Mouse (Mus musculus) heart, adult 11 months (tissue): ENCODE results near the gene Ikzf3.

Experiments
- DNase-seq: peaks from one replicate; pipeline ENCODE4 v3.0.0; 2022

Gene Ikzf3

GRCm38 (mm10) chr11:98563921-98564414 lies 18.1 kb upstream of the Ikzf3 start:
- peak; percentile 59 for DNase-seq

GRCm38 (mm10) chr11:98563025-98563424 lies 17.2 kb upstream of the Ikzf3 start:
- no peak for DNase-seq

GRCm38 (mm10) chr11:98560942-98561341 lies 15.1 kb upstream of the Ikzf3 start:
- peak; percentile 52 for DNase-seq

DNA sequence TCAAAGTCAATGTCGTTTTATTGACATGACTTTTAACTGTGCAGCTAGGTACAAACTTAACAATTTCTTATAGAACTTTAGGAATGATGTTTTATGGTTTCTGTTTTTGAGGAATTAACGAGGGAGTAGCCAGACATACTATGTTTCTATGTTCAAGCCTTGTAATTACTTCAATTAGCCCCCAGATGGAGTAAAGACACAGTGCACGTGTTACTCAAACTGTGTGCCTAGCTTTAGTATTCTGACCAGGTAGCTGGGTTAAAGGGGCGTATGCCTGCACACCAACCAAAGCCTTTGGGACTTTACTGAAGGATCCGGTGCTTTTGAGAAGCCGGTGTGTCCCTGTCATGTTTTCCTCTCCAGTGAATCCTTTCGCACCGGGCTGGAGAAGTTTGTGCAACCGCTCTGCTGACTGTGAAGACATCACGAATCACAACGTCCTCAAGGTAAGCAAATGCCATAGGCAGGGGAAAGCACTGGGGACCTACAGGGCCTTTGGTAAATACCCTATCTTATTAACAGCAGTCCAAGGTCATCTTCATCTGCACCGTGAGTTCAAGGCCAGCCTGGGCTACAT lies 9.4 kb upstream of the Ikzf3 start:
- peak; percentile 80 for DNase-seq

GRCm38 (mm10) chr11:98553966-98554365 lies 8.1 kb upstream of the Ikzf3 start:
- DNase-seq: peak; percentile 42

GRCm38 (mm10) chr11:98550975-98551828 lies 5.4 kb upstream of the Ikzf3 start, which contains the start of gene Zpbp2:
Zpbp2 (plus strand) TSS chr11:98551097.
- peak; percentile 99 for DNase-seq

GRCm38 (mm10) chr11:98550311-98550974 lies 4.6 kb upstream of the Ikzf3 start:
- peak; percentile 80 for DNase-seq

- DNase-seq: peak; percentile 81
These were observed 3.5 kb upstream of the Ikzf3 start for GRCm38 (mm10) chr11:98549363-98549762.

DNA sequence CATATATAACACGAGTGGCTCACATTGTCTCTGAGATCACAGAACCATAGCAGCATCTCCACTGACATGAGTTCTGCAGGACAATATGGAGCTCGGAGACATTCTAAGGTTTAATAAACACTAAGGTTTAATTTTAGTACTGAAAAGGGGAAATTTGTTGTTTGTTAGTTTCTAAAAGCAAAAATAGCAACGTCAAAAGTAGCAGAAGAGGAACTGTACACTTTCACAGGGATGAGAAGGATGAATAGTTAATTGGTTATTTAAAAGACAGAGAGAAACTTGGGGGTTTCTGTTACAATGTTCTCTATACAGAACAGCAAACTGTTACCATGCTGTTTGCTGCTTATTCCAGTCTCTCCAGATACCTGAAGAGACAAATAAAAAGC lies 1.5 kb upstream of the Ikzf3 start:
- no peak for DNase-seq

DNA sequence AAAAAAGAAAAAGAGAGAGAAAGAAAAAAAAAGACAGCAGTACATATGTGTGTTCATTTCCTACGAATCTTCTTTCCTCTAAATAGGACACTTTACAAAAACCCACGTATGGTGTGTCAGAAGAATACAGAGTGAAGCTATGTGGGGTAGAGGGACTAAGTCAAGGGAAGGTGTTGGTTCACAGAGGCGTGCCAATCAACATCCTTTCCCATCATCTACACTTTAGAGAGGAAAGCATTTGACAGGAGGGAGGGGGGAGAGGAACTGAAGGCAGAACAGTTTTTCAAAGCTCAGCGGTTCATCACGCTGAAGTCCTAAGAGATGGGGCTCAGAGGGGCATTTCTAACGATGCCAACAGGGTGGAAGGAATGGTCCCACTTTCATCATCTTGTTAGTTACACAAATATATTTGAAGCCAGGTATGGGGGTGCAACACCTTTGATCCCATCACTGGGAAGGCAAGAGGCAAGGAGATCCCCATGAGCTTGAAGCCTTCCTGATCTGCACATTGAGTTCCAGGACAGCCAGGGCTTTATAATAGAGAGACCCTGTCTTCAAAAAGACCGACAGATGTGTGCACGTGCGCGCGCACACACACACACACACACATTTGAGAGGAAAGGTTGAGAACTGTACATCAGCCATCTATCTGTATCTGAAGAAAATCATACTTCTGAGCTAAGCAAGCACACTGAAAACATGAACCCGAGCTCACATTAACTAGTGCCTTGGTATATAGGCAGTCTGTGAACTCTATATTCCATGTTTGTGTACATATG lies 887 bp upstream of the Ikzf3 start:
- DNase-seq: peak; percentile 25

DNA sequence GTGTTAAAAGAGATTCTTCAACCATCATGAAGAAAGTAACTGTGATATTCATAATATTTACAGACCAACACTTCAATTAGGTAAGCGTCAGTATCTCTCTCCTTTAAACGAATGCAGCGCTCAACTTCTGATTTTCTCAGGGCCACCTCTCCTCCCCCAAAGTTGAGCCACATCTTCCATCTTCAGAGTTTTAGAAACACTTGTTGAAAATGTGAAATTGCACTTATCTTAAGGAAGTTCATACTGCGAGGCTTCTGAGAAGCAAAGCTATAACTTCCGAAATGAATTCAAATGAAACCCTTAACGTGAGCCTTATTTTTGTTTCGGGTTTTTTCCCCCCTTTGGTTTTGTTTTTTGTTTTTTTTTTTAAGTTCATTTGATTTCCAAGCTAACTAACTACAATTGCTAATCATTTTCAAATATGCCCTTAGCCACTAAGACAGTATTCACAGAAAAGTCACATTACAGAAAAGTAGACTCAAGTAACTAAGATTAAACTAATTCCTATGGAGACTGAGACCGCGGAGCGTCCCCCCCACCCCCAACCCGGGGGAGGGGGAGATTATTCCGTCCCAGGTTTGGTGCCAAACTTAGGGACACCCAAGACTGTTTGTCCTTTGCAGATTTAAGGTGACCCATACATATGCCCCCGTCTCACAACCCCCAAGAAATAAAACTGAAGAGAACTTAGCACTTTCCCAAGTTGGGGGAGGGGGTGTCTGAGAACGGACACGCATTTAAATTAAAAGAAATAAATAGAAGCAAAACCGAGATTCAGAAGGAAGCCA lies 747 bp downstream of the Ikzf3 start:
- DNase-seq: peak; percentile 46

DNA sequence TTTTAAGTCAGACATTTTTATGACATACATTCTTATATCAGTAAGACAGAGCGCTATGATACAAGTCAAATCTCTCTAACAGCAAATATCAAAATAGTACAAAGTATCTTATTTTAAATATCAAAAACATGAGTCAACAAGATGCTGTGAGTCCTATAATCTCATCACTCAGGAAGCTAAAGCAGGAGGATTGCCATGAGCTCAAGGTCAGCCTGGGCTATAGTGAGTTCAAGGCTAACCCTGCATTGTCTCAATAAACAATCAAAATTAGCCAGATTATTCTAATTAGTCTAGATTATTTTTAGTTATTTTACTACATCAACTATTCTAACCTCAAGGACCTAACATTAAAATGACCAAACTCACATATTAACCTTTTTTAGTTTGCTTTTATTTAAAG lies 2.4 kb downstream of the Ikzf3 start:
- DNase-seq: peak; percentile 54

DNA sequence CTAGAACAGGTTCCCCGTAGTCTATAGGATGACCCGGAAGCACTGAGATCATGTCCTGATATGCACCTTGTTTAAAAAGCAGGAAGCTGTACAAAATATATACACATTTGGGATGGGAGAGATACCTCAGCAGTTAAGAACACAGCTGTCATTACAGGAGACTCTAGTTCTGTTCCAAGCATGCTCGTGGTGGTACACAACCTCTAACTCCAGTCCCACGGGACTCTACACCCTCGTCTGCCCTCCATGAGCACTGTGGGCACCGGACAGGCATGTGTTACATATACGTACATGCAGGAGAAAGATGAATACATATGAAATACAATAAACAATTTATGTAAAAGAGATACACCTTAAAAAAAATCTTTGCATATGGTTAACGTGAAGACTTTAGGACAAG lies 3.3 kb downstream of the Ikzf3 start:
- DNase-seq: peak; percentile 46

- peak; percentile 71 for DNase-seq
These were observed 5.5 kb downstream of the Ikzf3 start for GRCm38 (mm10) chr11:98540319-98540718.

GRCm38 (mm10) chr11:98537480-98538034 lies 8.3 kb downstream of the Ikzf3 start:
- peak; percentile 51 for DNase-seq

GRCm38 (mm10) chr11:98526824-98527461 lies 18.9 kb downstream of the Ikzf3 start:
- no peak for DNase-seq

DNA sequence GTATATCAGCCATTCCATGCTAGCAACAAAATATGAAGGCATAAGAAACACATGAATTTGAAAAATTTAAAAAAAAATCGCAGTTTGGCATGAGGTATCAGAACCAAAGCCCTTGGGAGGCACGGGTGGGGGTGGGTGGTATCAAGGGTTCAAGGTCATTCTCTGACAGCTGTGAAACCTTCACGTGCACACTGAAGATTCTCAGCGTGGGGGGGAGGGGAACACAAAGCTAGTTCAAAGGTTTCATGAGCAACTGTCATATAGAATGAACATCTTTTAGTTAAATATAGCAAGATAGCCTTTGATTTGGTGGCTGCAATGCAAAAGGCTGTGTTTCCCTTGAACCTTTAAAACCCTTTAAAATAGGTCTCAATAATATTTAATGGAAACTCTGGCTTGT lies 20.7 kb downstream of the Ikzf3 start:
- DNase-seq: no peak

- peak; percentile 56 for DNase-seq
These were observed 25.4 kb downstream of the Ikzf3 start for GRCm38 (mm10) chr11:98520468-98520867.

- no peak for DNase-seq
These were observed 32.4 kb downstream of the Ikzf3 start for GRCm38 (mm10) chr11:98513356-98513936.

- no peak for DNase-seq
These were observed 33.0 kb downstream of the Ikzf3 start for GRCm38 (mm10) chr11:98512881-98513280.

DNA sequence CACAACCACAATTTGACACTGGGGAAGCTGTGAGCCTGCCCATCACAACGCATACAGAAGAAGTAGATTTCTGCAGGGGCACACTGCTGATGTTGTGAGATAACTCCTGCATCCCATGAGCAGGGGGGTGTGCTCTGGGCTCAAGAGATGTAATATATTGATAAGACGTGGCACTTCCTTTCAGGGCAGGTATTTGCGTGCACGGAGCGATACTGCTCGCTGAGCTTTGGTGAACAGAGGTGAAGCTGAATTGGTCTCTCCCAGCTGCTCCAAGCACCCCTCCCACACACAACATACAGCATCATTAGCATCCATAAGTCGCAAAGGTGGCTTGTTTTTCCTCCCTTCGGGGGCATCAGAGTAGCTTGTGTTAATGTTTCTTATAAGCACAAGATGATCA lies 35.7 kb downstream of the Ikzf3 start:
- DNase-seq: no peak
